Mouse (Mus musculus): ENCODE measurements around the gene Nupr1.

The Nupr1 gene

GRCm38 (mm10) chr7:126630824-126631518, at the start of gene Nupr1:
TSS of gene Nupr1 (minus strand) at chr7:126630861.
- no peak for DNase-seq

GRCm38 (mm10) chr7:126679683-126680082, 49.0 kb upstream of the Nupr1 start:
- no peak for DNase-seq

- no peak for DNase-seq
Observed at GRCm38 (mm10) chr7:126678545-126679341, 48.1 kb upstream of the Nupr1 start.

- DNase-seq = no peak
Observed at GRCm38 (mm10) chr7:126676631-126677220, 46.1 kb upstream of the Nupr1 start.

GRCm38 (mm10) chr7:126676207-126676606, 45.5 kb upstream of the Nupr1 start, which contains the start of gene Sult1a1:
TSS of gene Sult1a1 (minus strand) at chr7:126676432.
- no peak for DNase-seq

- DNase-seq = no peak
Observed at GRCm38 (mm10) chr7:126675104-126675503, 44.4 kb upstream of the Nupr1 start.

GRCm38 (mm10) chr7:126672111-126672510, 41.5 kb upstream of the Nupr1 start:
- DNase-seq = no peak

GRCm38 (mm10) chr7:126670152-126670551, 39.5 kb upstream of the Nupr1 start:
- no peak for DNase-seq

GRCm38 (mm10) chr7:126668452-126668851, 37.8 kb upstream of the Nupr1 start:
- DNase-seq = no peak

- DNase-seq = no peak
Observed at GRCm38 (mm10) chr7:126667495-126668090, 36.9 kb upstream of the Nupr1 start.

- no peak for DNase-seq
Observed at GRCm38 (mm10) chr7:126665269-126665668, 34.6 kb upstream of the Nupr1 start.

GRCm38 (mm10) chr7:126663646-126664045, 33.0 kb upstream of the Nupr1 start:
- no peak for DNase-seq

- DNase-seq = no peak
Observed at GRCm38 (mm10) chr7:126659771-126660170, 29.1 kb upstream of the Nupr1 start.

- DNase-seq = no peak
Observed at GRCm38 (mm10) chr7:126657522-126657921, 26.9 kb upstream of the Nupr1 start.

- DNase-seq = no peak
Observed at GRCm38 (mm10) chr7:126655695-126656094, 25.0 kb upstream of the Nupr1 start.

- no peak for DNase-seq
Observed at GRCm38 (mm10) chr7:126653991-126654390, 23.3 kb upstream of the Nupr1 start.

- no peak for DNase-seq
Observed at GRCm38 (mm10) chr7:126650852-126651251, 20.2 kb upstream of the Nupr1 start.

- DNase-seq = peak; percentile 94
Observed at GRCm38 (mm10) chr7:126649231-126650051, 18.8 kb upstream of the Nupr1 start, which contains the start of gene Sgf29. TSS of gene Sgf29 (plus strand) at chr7:126649309.

- no peak for DNase-seq
Observed at GRCm38 (mm10) chr7:126648486-126648885, 17.8 kb upstream of the Nupr1 start.

GRCm38 (mm10) chr7:126645708-126646107, 15.0 kb upstream of the Nupr1 start:
- DNase-seq = no peak

- DNase-seq = peak; percentile 60
Observed at GRCm38 (mm10) chr7:126644914-126645313, 14.3 kb upstream of the Nupr1 start.

- no peak for DNase-seq
Observed at GRCm38 (mm10) chr7:126644345-126644744, 13.7 kb upstream of the Nupr1 start.
